Mouse (Mus musculus) spleen, adult 2 months (tissue): ENCODE data around the gene Ift22. TPM values are rescaled to one million over a fixed set of nuclear protein-coding genes. Genes with fewer than 3 reads are reported as not detected.
A peak's percentile ranks its signal among the peaks of the same experiment; 100 is the strongest.

Source experiments
- DNase-seq, 2 experiments: peaks; one replicate each; pipeline versions ENCODE4 v3.0.0 to v3.0.0-alpha.2; 2012 to 2021; ENCODE audit warnings: low spot score in 2 of 2, low read depth in 1 of 2
- H3K27ac ChIP-seq: fragments of 200-500 bp; 2 replicates; pipeline ENCODE4 v1.5.1; 2012; ENCODE audit warnings: low read length, inconsistent platforms; ENCODE audit not compliant: insufficient read depth
- H3K27me3 ChIP-seq: fragments of 200-500 bp; 2 replicates; pipeline ENCODE4 v1.6.1; 2012; ENCODE audit warnings: mild to moderate bottlenecking, moderate library complexity, low read length, inconsistent platforms; ENCODE audit not compliant: control insufficient read depth, insufficient read depth
- H3K36me3 ChIP-seq: fragments of 200-500 bp; 2 replicates; pipeline ENCODE4 v1.6.1; 2012; ENCODE audit warnings: mild to moderate bottlenecking, low read length, inconsistent platforms; ENCODE audit not compliant: control insufficient read depth, insufficient read depth
- H3K4me1 ChIP-seq: fragments of 200-500 bp; 2 replicates; pipeline ENCODE4 v1.6.1; 2011; ENCODE audit warnings: inconsistent platforms; ENCODE audit not compliant: control insufficient read depth, insufficient read depth, insufficient read length
- H3K4me3 ChIP-seq: fragments of 200-500 bp; 2 replicates; pipeline ENCODE4 v1.5.1; 2011; ENCODE audit warnings: mild to moderate bottlenecking, inconsistent platforms; ENCODE audit not compliant: insufficient read depth, insufficient read length; ENCODE audit errors: extremely low read depth
- CTCF ChIP-seq: fragments of 200-500 bp; IDR thresholded peaks from 2 replicates; pipeline ENCODE4 v1.5.1; 2011; ENCODE audit warnings: mild to moderate bottlenecking, inconsistent platforms; ENCODE audit not compliant: insufficient read depth, insufficient read length, insufficient replicate concordance; ENCODE audit errors: extremely low read depth
- POLR2A ChIP-seq: fragments of 200-500 bp; IDR thresholded peaks from 2 replicates; pipeline ENCODE4 v1.6.1; 2011; ENCODE audit warnings: low read depth, low read length, inconsistent platforms
- WGBS: fragments of 180-500 bp; shearing (Covaris S2); methylation state at CpG from one replicate; pipeline ENCODE4 v1.1.7; 2018; 5-methylcytosine and 5-hydroxymethylcytosine counted together
- polyA plus RNA-seq: library from polyadenylated mRNA; depleted of rRNA; stranded (reverse); fragments of >200 nt; gene quantifications from 2 replicates; pipeline ENCODE4 v1.2.3, GENCODE M21; 2012

Ift22 gene
- polyA plus RNA-seq, 1 experiment: 6.3 TPM

DNA sequence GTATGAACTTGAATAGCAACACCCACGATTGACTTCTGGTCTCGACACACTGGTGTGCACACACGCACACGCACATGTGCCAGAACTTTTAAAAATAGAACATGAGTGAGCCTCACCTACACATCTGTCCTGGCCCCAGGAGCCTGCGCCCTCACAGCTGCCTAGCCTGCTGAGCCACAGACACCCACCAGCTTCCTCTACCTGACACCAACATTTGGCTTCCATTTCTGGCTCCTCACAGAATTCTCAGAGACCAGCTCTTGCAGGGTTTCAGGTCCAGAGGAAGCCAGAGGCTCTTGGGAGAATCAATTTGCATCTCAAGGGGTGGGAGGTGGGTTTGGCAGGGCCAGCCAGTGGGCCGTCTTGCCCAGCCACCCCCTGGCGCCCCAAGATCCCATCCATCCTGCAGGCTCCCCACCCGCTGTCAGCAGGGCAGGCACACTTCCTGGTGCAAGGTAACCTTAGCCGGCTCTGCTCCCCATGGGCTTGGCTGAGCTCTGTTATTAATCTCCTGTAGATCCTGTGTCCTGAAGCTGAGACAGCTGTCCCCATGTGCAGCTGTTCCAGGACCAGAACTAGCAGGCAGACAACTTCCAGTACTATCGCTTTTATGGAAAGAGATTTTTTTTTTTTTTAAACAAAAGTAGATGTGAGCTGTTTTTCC, 38.4 kb upstream of the Ift22 start:
- 15% methylated on average over 10 of the region's 10 CpGs for WGBS
- no peak for DNase-seq
- peak overlapping the region; percentile 3; the same call in 1 of the 2 replicates for H3K27ac ChIP-seq

DNA sequence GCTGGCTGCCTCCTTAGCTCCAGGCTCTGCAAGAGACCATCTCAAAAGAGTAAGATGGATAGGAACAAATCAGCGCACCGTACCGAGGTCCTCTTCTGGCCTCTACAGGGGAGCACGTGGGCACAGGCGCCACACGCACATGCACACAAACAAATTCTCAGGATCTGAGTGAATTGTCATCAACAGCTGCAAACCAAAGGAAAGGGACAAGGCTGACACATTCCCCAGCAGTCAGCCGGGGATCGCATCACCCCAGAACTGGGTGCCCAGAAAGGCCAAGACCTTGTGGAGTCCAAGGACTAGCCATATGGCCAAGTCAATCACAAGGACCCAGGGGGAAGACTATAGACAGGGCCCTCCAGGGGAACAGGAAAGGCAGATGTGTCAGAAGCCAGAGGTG, 35.5 kb upstream of the Ift22 start:
- 93% methylated on average over 8 of the region's 8 CpGs for WGBS
- TF ChIP-seq CTCF: no peak
- no peak for TF ChIP-seq POLR2A

More for the DNA sequence above, 38.4 kb upstream of the Ift22 start:
- Histone ChIP-seq H3K4me1 (peaks cover 8% of the 10 kb centered on the region; the same call in 1 of the 2 replicates), H3K27me3 (no peaks in the 10 kb centered on the region), H3K4me3 (no peak overlapping the region), H3K36me3 (no peaks in the 10 kb centered on the region)
- TF ChIP-seq POLR2A (no peak), CTCF (no peak)

DNA sequence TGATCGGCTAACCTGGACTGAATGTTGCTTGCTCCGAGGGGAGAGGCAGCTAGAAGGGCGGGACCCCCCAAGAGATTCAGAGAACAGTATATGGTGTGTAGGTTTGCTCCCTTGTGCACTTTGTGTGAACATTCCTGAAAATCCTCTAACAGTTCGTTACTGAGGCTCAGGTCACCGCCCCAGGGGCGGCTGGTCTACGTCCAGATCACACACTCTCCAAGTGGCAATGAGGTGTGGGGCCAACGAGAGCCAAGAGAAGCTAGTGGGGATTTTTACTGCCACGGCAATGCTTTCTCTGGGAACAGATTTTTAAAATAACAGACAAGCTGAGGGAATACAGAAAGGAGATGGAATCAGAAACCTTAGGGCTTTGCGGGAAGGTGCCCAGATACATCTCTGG, 33.7 kb upstream of the Ift22 start:
- Histone ChIP-seq H3K4me3 (no peak overlapping the region), H3K4me1 (peaks cover 5% of the 10 kb centered on the region; the same call in 1 of the 2 replicates), H3K27me3 (no peaks in the 10 kb centered on the region), H3K36me3 (no peaks in the 10 kb centered on the region), H3K27ac (no peak overlapping the region)
- 86% methylated on average over 10 of the region's 10 CpGs for WGBS
- TF ChIP-seq POLR2A (no peak), CTCF (no peak)
- no peak for DNase-seq

More for the DNA sequence above, 35.5 kb upstream of the Ift22 start:
- H3K4me3 ChIP-seq: no peak overlapping the region
- H3K27me3 ChIP-seq: no peaks in the 10 kb centered on the region
- H3K4me1 ChIP-seq: peaks cover 5% of the 10 kb centered on the region; the same call in 1 of the 2 replicates
- no peaks in the 10 kb centered on the region for H3K36me3 ChIP-seq
- DNase-seq: no peak
- no peak overlapping the region for H3K27ac ChIP-seq

DNA sequence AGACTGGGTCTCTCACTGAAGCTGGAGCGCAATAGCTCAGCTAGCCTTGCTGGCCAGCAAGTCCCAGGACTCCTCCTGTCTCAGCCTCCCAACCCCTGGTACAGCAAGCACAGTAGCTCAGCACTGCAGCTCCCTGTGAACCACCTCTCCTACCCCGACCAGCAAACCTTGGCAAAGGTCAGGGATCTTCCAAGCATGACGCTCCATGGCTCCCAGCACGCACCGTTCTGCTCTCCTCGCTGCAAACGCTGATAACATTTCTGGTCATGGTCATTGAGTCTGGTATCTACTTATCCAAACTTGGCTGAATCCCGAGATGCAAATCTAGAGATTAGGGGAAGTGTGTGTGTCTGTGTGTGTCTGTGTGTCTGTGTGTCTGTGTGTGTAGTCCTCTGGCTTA, 27.8 kb upstream of the Ift22 start:
- Histone ChIP-seq H3K4me1 (no peaks in the 10 kb centered on the region), H3K4me3 (no peak overlapping the region), H3K36me3 (no peaks in the 10 kb centered on the region), H3K27me3 (peaks cover 10% of the 10 kb centered on the region), H3K27ac (no peak overlapping the region)
- TF ChIP-seq POLR2A (no peak), CTCF (no peak)
- WGBS: 86% methylated on average over 8 of the region's 8 CpGs
- DNase-seq: no peak

DNA sequence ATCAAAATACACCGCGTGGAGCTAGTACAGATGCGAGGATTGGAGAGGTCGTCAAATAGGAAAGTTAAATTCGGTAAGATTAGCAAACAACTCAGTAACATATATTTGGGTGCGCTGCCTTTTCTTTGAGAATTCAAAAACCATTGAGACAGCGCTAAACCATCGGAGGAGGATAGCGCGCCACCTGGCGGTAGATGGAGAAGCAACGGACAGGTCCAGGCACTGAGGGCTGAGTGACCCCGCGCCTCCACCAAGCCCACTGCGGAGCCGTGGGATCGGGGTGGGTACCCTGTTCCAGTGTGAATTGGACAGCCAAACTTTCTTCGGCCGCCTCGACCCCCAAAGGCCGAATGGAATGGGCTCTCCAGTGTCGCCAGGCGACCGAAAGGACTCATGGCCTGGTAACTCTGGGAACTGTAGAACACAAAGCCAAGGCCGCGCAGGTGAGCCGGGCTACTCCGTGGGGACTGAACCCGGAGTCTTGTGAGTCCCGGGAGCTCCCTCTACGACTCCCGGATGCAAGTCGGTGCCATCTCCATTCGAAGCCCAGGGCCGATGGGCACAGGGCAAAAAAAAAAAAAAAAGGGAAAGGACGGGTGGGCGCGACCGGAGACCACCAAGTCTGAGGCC, 26.5 kb upstream of the Ift22 start:
- Histone ChIP-seq H3K27me3 (peaks cover 10% of the 10 kb centered on the region), H3K36me3 (no peaks in the 10 kb centered on the region), H3K27ac (no peak overlapping the region), H3K4me1 (no peaks in the 10 kb centered on the region), H3K4me3 (no peak overlapping the region)
- DNase-seq: peak; percentile 42 to 73
- TF ChIP-seq CTCF: peak; percentile 83
- no peak for TF ChIP-seq POLR2A
- WGBS: 9% methylated on average over 39 of the region's 39 CpGs

DNA sequence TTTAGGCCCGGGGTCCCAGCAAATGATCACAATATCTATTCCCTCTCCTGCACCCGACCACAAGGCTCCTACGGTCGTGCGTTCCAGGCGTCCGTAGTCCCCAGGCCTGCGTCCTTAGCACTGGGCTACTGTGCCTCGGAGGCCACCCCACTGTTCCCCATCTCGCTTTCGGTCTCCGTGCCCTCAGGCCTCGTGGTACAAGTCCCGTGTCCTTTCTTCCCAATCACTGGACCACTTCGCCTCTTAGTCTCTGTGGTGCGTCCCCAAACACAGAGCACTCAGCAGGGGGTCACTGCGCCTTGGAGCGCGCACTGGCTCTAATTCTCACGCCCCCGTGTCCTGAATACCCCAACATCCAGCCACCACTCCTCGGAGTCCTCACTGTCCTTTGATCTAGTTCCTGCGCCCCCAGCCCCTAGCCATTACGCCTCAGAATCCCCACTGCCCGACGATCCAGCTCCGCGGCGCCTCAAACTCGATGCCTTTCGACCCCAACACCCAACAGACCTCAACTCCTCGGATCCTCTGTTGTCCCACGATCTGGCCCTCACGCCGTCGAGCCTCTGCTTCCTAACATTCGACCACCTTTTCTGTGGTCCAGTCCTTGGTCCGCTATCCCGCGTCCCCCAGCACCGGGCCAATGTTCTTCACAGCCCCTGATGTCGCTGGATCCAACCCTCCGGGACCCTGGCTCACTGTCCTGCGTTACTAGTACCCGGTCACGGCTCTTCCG, 25.7 kb upstream of the Ift22 start:
- H3K4me1 ChIP-seq: no peaks in the 10 kb centered on the region
- no peak for DNase-seq
- TF ChIP-seq POLR2A: no peak
- no peak for TF ChIP-seq CTCF
- H3K4me3 ChIP-seq: no peak overlapping the region
- WGBS: 6% methylated on average over 47 of the region's 47 CpGs
- peaks cover 10% of the 10 kb centered on the region for H3K27me3 ChIP-seq
- H3K27ac ChIP-seq: no peak overlapping the region
- H3K36me3 ChIP-seq: no peaks in the 10 kb centered on the region

DNA sequence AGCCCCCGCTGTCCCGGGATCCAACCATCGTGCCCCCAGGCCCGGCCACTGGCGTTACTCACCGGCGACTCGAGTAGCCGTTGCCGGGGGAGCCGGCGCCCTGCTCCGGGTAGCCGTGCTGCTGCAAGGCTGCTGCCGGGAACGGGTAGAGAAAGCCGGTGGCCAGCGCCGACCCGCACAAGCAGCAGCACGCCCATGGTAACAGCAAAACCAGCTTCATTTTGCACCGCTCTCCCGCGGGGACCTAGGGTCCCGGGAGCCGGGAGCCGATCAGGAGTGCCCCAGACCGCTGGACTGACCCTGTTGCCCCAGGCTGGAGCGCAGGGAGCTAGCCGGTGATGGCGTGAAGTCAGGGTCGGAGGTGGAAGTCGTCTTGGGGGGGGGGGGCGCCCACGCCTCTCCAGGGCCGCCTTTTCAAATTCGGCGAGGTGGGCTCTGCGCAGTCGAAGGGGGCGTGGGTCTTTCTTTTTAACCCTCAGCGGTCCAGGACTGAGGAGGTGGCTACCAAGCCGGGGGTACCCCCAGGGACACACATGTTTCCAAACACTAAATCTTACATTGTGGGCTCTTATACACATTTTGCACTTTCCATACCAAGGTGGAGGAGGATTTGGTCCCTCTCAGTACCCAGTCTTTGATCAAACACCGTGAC, 25.0 kb upstream of the Ift22 start, which contains the start of gene Col26a1:
TSS of gene Col26a1 (minus strand) at position 422 of the 652 bp plus-strand sequence.
- WGBS: 6% methylated on average over 43 of the region's 44 CpGs
- no peak for TF ChIP-seq POLR2A
- no peak for TF ChIP-seq CTCF
- no peak for DNase-seq
- no peak within 1 kb of the TSS for H3K4me3 ChIP-seq
- H3K27me3 ChIP-seq: peaks cover 10% of the 10 kb centered on the region
- no peaks in the 10 kb centered on the region for H3K4me1 ChIP-seq
- H3K27ac ChIP-seq: no peak within 1 kb of the TSS
- no peaks in the 10 kb centered on the region for H3K36me3 ChIP-seq
